Mouse (Mus musculus) hindbrain, embryonic 16.5 days (tissue): ENCODE measurements at regions not wholly inside any gene's neighbourhood (a gene's known extent, or its start where the extent isn't known, plus 50 kb on each side); places are given as distances from the start of the nearest gene placed in this dataset.

ENCODE experiments used
- ATAC-seq: fragments of 200-750 bp; cut with Nextera tagmentation; 2 replicates; pipeline ENCODE4 v1.8.0; 2017; ENCODE audit warnings: moderate TSS enrichment, moderate library complexity
- H3K27ac ChIP-seq: fragments of 300-500 bp; sonication (generic); 2 replicates; pipeline ENCODE4 v1.5.1; 2014; ENCODE audit warnings: low read depth, mild to moderate bottlenecking, control low read depth, low read length, moderate library complexity
- H3K27me3 ChIP-seq: fragments of 300-500 bp; sonication (generic); replicated peaks from 2 replicates; pipeline ENCODE4 v1.6.1; 2014; ENCODE audit warnings: low read length; ENCODE audit not compliant: control insufficient read depth, insufficient read depth
- H3K36me3 ChIP-seq: fragments of 300-500 bp; sonication (generic); 2 replicates; pipeline ENCODE4 v1.6.1; 2014; ENCODE audit warnings: mild to moderate bottlenecking, low read length, moderate library complexity, mixed read lengths; ENCODE audit not compliant: control insufficient read depth, insufficient read depth
- H3K4me1 ChIP-seq: fragments of 300-500 bp; sonication (generic); 2 replicates; pipeline ENCODE4 v1.6.1; 2014; ENCODE audit warnings: low read depth, low read length; ENCODE audit not compliant: control insufficient read depth, insufficient read depth
- H3K4me2 ChIP-seq: fragments of 300-500 bp; sonication (generic); 2 replicates; pipeline ENCODE4 v1.6.1; 2014; ENCODE audit warnings: mild to moderate bottlenecking, low read length, control low read depth, moderate library complexity
- H3K4me3 ChIP-seq: fragments of 300-500 bp; sonication (generic); 2 replicates; pipeline ENCODE4 v1.5.1; 2014; ENCODE audit warnings: mild to moderate bottlenecking, low read length, control low read depth, moderate library complexity
- H3K9ac ChIP-seq: fragments of 300-500 bp; sonication (generic); 2 replicates; pipeline ENCODE4 v1.6.1; 2014; ENCODE audit warnings: low read depth, mild to moderate bottlenecking, control low read depth, low read length, moderate library complexity
- H3K9me3 ChIP-seq: fragments of 300-500 bp; sonication (generic); 2 replicates; pipeline ENCODE4 v1.6.1; 2014; ENCODE audit warnings: mild to moderate bottlenecking, low read length, moderate library complexity; ENCODE audit not compliant: control insufficient read depth
- WGBS: fragments of 180-500 bp; shearing (Covaris S2); extraction: QIAGEN DNeasy Blood & Tissue Kit; methylation state at CpG from one replicate; pipeline ENCODE4 v1.1.7; 2014; 5-methylcytosine and 5-hydroxymethylcytosine counted together

DNA sequence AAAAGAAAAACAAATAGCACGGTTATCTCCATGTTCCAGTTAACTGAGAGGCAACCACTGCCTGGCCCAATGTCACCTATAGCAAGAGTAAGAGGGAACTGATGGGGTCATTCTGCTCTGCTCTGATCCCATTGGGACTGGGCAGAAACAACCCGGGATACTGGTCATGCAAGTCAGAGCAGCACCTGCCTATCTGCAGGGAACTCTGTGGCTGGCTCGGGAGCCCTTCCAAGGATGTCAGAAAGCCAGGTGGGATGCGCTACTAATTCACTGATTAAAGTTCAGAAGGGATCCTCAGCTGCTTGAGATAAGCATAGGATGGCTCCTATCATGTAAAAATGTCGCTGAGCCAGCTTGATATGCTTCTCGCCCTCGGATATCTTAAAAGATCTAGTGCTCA lies 117.2 kb downstream of the Lmo4 start:
- Histone ChIP-seq H3K27me3 (no peaks in the 10 kb centered on the region), H3K4me1 (no peaks in the 10 kb centered on the region), H3K4me2 (no peak overlapping the region), H3K36me3 (no peaks in the 10 kb centered on the region), H3K9me3 (peaks cover 3% of the 10 kb centered on the region; the same call in 1 of the 2 replicates), H3K9ac (no peak overlapping the region), H3K27ac (no peak overlapping the region), H3K4me3 (no peak overlapping the region)
- WGBS = 77% methylated on average over 7 of the region's 7 CpGs
- no peak for ATAC-seq

GRCm38 (mm10) chr3:144086176-144086575 lies 118.8 kb downstream of the Lmo4 start:
- Histone ChIP-seq H3K4me2 (no peak overlapping the region), H3K9me3 (peaks cover 3% of the 10 kb centered on the region; the same call in 1 of the 2 replicates), H3K36me3 (no peaks in the 10 kb centered on the region), H3K4me1 (no peaks in the 10 kb centered on the region), H3K27me3 (no peaks in the 10 kb centered on the region), H3K4me3 (no peak overlapping the region), H3K9ac (no peak overlapping the region), H3K27ac (no peak overlapping the region)
- no peak for ATAC-seq
- WGBS = 71% methylated on average over 3 of the region's 3 CpGs

DNA sequence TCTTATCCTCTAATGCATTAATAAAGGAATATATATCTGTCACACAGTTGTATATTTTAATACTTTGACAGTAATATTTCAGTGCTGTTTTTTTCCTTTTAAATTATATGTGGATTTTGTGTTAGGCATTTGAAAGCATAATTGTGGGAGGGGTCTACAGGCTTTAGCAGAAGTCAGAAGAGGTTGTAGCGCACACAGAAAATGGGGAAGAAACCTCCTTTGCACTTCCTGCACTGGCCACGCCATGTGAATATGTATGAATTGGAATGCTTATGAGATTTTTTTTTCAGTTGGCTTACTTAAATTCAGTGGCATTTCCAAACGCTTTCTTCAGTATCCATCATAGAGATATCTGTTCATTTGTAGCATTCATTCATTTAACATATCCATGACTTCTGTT lies 125.1 kb downstream of the Lmo4 start:
- Histone ChIP-seq H3K36me3 (no peaks in the 10 kb centered on the region), H3K9ac (no peak overlapping the region)
- ATAC-seq = no peak

GRCm38 (mm10) chr3:144078198-144078935 lies 126.7 kb downstream of the Lmo4 start:
- Histone ChIP-seq H3K4me3 (no peak overlapping the region), H3K9me3 (no peaks in the 10 kb centered on the region), H3K27ac (no peak overlapping the region), H3K4me1 (no peaks in the 10 kb centered on the region), H3K9ac (no peak overlapping the region), H3K27me3 (no peaks in the 10 kb centered on the region), H3K36me3 (no peaks in the 10 kb centered on the region), H3K4me2 (no peak overlapping the region)
- no peak for ATAC-seq
- 80% methylated on average over 13 of the region's 13 CpGs for WGBS

More for the DNA sequence above, 125.1 kb downstream of the Lmo4 start:
- Histone ChIP-seq H3K4me2 (no peak overlapping the region), H3K9me3 (peaks cover 3% of the 10 kb centered on the region; the same call in 1 of the 2 replicates), H3K4me3 (no peak overlapping the region), H3K27ac (no peak overlapping the region), H3K27me3 (no peaks in the 10 kb centered on the region), H3K4me1 (no peaks in the 10 kb centered on the region)
- 94% methylated on average over 3 of the region's 3 CpGs for WGBS

GRCm38 (mm10) chr3:144069979-144070540 lies 135.0 kb downstream of the Lmo4 start:
- Histone ChIP-seq H3K4me3 (no peak overlapping the region), H3K9ac (no peak overlapping the region), H3K27me3 (no peaks in the 10 kb centered on the region), H3K9me3 (no peaks in the 10 kb centered on the region), H3K36me3 (no peaks in the 10 kb centered on the region), H3K27ac (no peak overlapping the region), H3K4me1 (no peaks in the 10 kb centered on the region), H3K4me2 (no peak overlapping the region)
- WGBS = 81% methylated on average over 10 of the region's 10 CpGs
- ATAC-seq = no peak

- Histone ChIP-seq H3K27ac (no peak overlapping the region), H3K9ac (no peak overlapping the region), H3K4me2 (no peak overlapping the region), H3K4me3 (no peak overlapping the region), H3K36me3 (no peaks in the 10 kb centered on the region), H3K27me3 (no peaks in the 10 kb centered on the region), H3K9me3 (no peaks in the 10 kb centered on the region), H3K4me1 (no peaks in the 10 kb centered on the region)
- 85% methylated on average over 3 of the region's 3 CpGs for WGBS
- no peak for ATAC-seq
Observed at GRCm38 (mm10) chr3:144067016-144067415, 138.0 kb downstream of the Lmo4 start.

DNA sequence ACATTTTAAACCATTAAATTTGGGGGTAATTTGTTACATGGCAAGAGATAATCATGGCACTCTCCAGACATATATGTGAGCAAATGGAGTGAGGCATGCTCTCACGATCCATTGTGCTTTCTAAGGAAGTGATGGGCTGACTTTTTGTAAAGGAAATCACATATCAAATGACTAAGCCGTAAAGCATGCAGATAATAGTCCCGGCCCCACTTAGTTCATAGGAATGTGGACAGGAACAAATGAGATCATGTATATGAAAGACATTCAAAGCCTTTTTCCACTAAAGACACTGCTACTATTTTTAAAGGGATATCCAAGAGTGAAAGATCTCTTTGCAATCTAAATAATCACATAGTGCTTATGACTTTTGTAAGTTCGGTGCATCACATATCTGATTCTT lies 146.9 kb downstream of the Lmo4 start:
- Histone ChIP-seq H3K9me3 (no peaks in the 10 kb centered on the region), H3K27ac (no peak overlapping the region), H3K4me3 (no peak overlapping the region), H3K27me3 (no peaks in the 10 kb centered on the region), H3K4me2 (no peak overlapping the region), H3K9ac (no peak overlapping the region), H3K4me1 (no peaks in the 10 kb centered on the region), H3K36me3 (no peaks in the 10 kb centered on the region)
- no peak for ATAC-seq
- WGBS = 81% methylated on average over 4 of the region's 4 CpGs

GRCm38 (mm10) chr3:144050341-144050740 lies 154.7 kb downstream of the Lmo4 start:
- H3K4me3 ChIP-seq = no peak overlapping the region
- no peak overlapping the region for H3K27ac ChIP-seq
- 78% methylated on average over 4 of the region's 4 CpGs for WGBS

GRCm38 (mm10) chr3:144049270-144049669 lies 155.8 kb downstream of the Lmo4 start:
- Histone ChIP-seq H3K36me3 (no peaks in the 10 kb centered on the region), H3K4me2 (no peak overlapping the region), H3K9ac (no peak overlapping the region), H3K4me3 (no peak overlapping the region), H3K4me1 (no peaks in the 10 kb centered on the region), H3K27me3 (no peaks in the 10 kb centered on the region), H3K27ac (no peak overlapping the region), H3K9me3 (no peaks in the 10 kb centered on the region)
- 54% methylated on average over 4 of the region's 4 CpGs for WGBS
- ATAC-seq = no peak

More at GRCm38 (mm10) chr3:144050341-144050740, 154.7 kb downstream of the Lmo4 start:
- H3K9me3 ChIP-seq = no peaks in the 10 kb centered on the region
- H3K27me3 ChIP-seq = no peaks in the 10 kb centered on the region
- ATAC-seq = no peak
- no peaks in the 10 kb centered on the region for H3K36me3 ChIP-seq
- no peak overlapping the region for H3K9ac ChIP-seq
- no peaks in the 10 kb centered on the region for H3K4me1 ChIP-seq
- H3K4me2 ChIP-seq = no peak overlapping the region
